Mouse (Mus musculus) midbrain, embryonic 14.5 days (tissue): Measurements from ENCODE around the gene Gm11172. TPM values are rescaled to one million over a fixed set of nuclear protein-coding genes. Genes with fewer than 3 reads are reported as not detected.

Experiments used
- ATAC-seq: fragments of 200-750 bp; cut with Nextera tagmentation; 2 replicates; pipeline ENCODE4 v1.8.0; 2017; ENCODE audit warnings: moderate number of reproducible peaks, moderate library complexity; ENCODE audit not compliant: low FRiP score, low TSS enrichment
- DNase-seq: peaks from one replicate; pipeline ENCODE4 v3.0.0-alpha.2; 2015
- H3K27ac ChIP-seq: fragments of 300-500 bp; sonication (generic); replicated peaks from 2 replicates; pipeline ENCODE4 v1.5.1; 2014; ENCODE audit warnings: mild to moderate bottlenecking, low read depth, low read length, moderate library complexity
- H3K27me3 ChIP-seq: fragments of 300-500 bp; sonication (generic); 2 replicates; pipeline ENCODE4 v1.6.1; 2014; ENCODE audit warnings: low read length, control low read depth, mixed read lengths; ENCODE audit not compliant: control insufficient read depth, insufficient read depth
- H3K36me3 ChIP-seq: fragments of 300-500 bp; sonication (generic); 2 replicates; pipeline ENCODE4 v1.6.1; 2014; ENCODE audit warnings: low read length, control low read depth; ENCODE audit not compliant: control insufficient read depth, insufficient read depth
- H3K4me1 ChIP-seq: fragments of 300-500 bp; sonication (generic); 2 replicates; pipeline ENCODE4 v1.6.1; 2014; ENCODE audit warnings: mild to moderate bottlenecking, antibody characterized with exemption, low read length, control low read depth; ENCODE audit not compliant: control insufficient read depth, insufficient read depth
- H3K4me2 ChIP-seq: fragments of 300-500 bp; sonication (generic); 2 replicates; pipeline ENCODE4 v1.6.1; 2014; ENCODE audit warnings: mild to moderate bottlenecking, low read length, moderate library complexity
- H3K4me3 ChIP-seq: fragments of 300-500 bp; sonication (generic); replicated peaks from 2 replicates; pipeline ENCODE4 v1.5.1; 2014; ENCODE audit warnings: low read depth, low read length
- H3K9ac ChIP-seq: fragments of 300-500 bp; sonication (generic); replicated peaks from 2 replicates; pipeline ENCODE4 v1.6.1; 2014; ENCODE audit warnings: mild to moderate bottlenecking, low read length, moderate library complexity
- H3K9me3 ChIP-seq: fragments of 300-500 bp; sonication (generic); 2 replicates; pipeline ENCODE4 v1.6.1; 2016; ENCODE audit warnings: low read length, control low read depth, mixed read lengths; ENCODE audit not compliant: control insufficient read depth
- WGBS: fragments of 180-500 bp; shearing (Covaris S2); extraction: QIAGEN DNeasy Blood & Tissue Kit; methylation state at CpG from one replicate; pipeline ENCODE4 v1.1.7; 2014; 5-methylcytosine and 5-hydroxymethylcytosine counted together
- polyA plus RNA-seq: library from polyadenylated mRNA; unstranded; fragments of >200 nt; fragmentation: Nextera tagmentation; extraction: Ambion mirVana; gene quantifications from 2 replicates; pipeline ENCODE4 v1.2.1, GENCODE M21; 2014

Gm11172 gene
- polyA plus RNA-seq, 1 experiment from 2014 or later = not detected

DNA sequence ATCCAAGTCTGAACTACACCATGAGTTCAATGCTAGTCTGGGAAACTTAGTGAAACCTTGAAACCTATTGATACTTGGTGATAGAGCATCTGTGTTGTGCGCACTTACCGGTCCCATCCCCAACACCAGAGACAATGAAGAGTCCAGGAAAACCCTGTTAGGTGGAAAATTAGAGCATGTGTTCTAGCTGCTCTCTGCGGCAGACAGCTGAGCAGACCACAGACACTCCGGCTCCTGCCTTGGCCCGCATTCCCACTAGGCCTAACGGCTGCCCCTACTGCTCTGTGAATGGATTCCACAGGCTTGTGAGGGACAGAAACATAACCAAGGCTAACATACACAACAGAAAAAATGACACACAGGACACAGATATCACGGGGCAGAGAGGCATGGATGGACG lies 39.2 kb upstream of the Gm11172 start:
- 88% methylated on average over 8 of the region's 8 CpGs for WGBS
- no peak for DNase-seq

DNA sequence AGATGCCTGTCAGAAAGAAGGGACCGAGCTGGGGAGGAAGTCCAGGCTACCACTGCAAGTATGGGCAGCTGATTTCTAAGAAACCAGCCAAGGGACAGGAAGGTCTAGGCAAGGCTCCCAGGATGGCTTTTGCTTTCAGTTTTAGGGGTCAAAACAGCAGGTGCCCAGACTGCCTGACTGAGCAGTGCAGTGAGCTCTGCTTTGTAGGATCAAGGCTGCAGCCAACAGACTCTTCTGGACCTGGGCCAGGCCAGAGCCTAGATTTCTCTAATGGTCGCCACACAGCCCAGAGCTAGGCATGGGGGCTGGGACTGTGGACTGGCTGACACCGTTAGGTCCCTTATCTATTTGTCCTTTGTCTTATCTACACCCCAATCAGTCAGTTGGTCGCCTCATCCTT lies 38.0 kb upstream of the Gm11172 start:
- H3K9me3 ChIP-seq = no peaks in the 10 kb centered on the region
- H3K4me2 ChIP-seq = no peak overlapping the region
- H3K27me3 ChIP-seq = no peaks in the 10 kb centered on the region
- no peak overlapping the region for H3K4me3 ChIP-seq
- no peak overlapping the region for H3K9ac ChIP-seq
- 72% methylated on average over 4 of the region's 4 CpGs for WGBS
- no peak for DNase-seq
- H3K36me3 ChIP-seq = no peaks in the 10 kb centered on the region
- no peak for ATAC-seq
- H3K27ac ChIP-seq = no peak overlapping the region
- H3K4me1 ChIP-seq = no peaks in the 10 kb centered on the region

More for the DNA sequence above, 39.2 kb upstream of the Gm11172 start:
- Histone ChIP-seq H3K27ac (no peak overlapping the region), H3K27me3 (no peaks in the 10 kb centered on the region), H3K36me3 (no peaks in the 10 kb centered on the region), H3K9me3 (no peaks in the 10 kb centered on the region), H3K9ac (no peak overlapping the region), H3K4me3 (no peak overlapping the region), H3K4me1 (no peaks in the 10 kb centered on the region), H3K4me2 (no peak overlapping the region)
- no peak for ATAC-seq

DNA sequence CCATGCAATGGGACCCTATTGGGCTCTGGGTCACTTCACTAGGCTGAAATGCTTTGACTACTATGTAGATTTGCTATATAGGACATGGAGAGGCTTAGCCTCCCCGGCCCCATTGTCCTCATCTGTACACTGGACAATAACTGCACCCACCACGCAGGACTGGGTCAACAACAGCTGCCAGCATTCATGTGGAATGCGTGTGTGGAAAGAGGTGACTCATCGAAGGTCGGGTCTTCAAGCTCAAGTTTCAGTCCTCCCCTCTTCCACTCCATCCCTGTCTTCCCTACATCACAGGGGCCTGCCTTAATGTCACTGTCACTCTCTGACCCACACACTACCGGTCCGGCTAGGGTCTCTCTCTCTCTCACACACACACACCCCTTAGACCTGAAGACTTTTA lies 36.4 kb upstream of the Gm11172 start:
- H3K4me2 ChIP-seq = no peak overlapping the region
- ATAC-seq (no peak), DNase-seq (no peak)
- no peak overlapping the region for H3K27ac ChIP-seq
- no peak overlapping the region for H3K4me3 ChIP-seq
- H3K4me1 ChIP-seq = no peaks in the 10 kb centered on the region
- no peak overlapping the region for H3K9ac ChIP-seq
- H3K9me3 ChIP-seq = no peaks in the 10 kb centered on the region
- 75% methylated on average over 7 of the region's 7 CpGs for WGBS
- H3K27me3 ChIP-seq = no peaks in the 10 kb centered on the region
- no peaks in the 10 kb centered on the region for H3K36me3 ChIP-seq

DNA sequence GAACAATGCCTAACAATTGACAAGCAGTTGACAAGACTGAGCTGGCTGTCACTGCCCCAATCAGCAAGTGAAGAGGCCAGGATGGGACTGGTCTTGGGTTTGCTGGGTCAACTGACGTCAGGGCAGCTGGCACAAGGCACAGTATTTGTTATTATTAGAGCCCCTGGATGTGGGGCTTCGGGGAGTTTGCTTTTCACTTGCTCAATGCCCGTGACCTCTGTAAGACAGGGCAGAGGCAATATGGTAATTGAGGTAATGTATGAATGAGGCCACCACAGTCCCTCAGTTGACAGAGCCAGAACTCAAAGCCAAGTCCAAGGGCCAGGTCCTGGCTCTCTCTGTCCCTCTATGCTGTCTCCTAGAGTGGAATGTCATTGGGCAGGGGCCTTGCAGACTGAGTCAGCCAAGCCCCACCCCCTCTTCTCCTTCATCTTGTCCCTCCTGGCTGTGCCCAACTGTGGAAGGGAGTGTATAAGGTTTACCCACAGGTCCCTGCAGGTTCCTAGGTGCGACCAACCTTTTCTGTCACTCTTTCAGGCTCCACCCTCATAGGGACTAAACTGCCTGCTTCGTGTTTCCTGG lies 35.0 kb upstream of the Gm11172 start:
- 62% methylated on average over 5 of the region's 5 CpGs for WGBS
- no peak overlapping the region for H3K4me2 ChIP-seq
- ATAC-seq = no peak

DNA sequence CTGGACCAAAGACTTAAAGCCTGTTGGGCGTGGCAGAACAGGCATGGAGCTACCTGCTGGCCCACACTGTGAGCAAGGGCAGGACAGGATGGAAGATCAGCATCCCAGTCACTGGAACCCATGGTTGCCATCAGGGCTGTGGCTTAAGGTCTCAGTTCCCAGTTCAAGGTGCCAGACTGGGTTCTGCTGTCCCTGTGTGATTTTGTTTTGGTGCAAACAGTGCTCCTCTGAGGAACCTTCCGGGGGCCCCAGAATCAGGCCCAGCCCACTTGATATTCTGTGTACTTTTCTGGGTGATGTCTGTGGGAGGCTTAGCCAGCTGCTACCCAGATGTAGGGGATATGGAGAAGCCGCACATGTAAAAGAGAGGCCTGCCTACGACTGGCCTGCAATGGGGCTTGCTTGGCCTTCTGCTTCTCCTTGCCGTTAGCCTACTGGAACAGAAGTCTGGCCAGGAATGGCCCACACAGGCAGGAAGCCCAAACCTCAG lies 32.0 kb upstream of the Gm11172 start:
- H3K4me2 ChIP-seq = no peak overlapping the region
- WGBS = 83% methylated on average over 5 of the region's 5 CpGs
- no peak for DNase-seq
- H3K9me3 ChIP-seq = no peaks in the 10 kb centered on the region
- no peak overlapping the region for H3K9ac ChIP-seq
- no peak for ATAC-seq
- H3K27me3 ChIP-seq = peaks cover 21% of the 10 kb centered on the region
- H3K4me3 ChIP-seq = no peak overlapping the region
- no peaks in the 10 kb centered on the region for H3K36me3 ChIP-seq
- H3K27ac ChIP-seq = no peak overlapping the region
- H3K4me1 ChIP-seq = 0 out of 2 replicates have a peak, but pooled peaks cover 4% of the 10 kb centered on the region

More for the DNA sequence above, 35.0 kb upstream of the Gm11172 start:
- no peak overlapping the region for H3K4me3 ChIP-seq
- no peaks in the 10 kb centered on the region for H3K36me3 ChIP-seq
- H3K4me1 ChIP-seq = no peaks in the 10 kb centered on the region
- H3K9ac ChIP-seq = no peak overlapping the region
- no peaks in the 10 kb centered on the region for H3K9me3 ChIP-seq
- H3K27me3 ChIP-seq = peaks cover 5% of the 10 kb centered on the region; the same call in 1 of the 2 replicates
- no peak overlapping the region for H3K27ac ChIP-seq
- no peak for DNase-seq

DNA sequence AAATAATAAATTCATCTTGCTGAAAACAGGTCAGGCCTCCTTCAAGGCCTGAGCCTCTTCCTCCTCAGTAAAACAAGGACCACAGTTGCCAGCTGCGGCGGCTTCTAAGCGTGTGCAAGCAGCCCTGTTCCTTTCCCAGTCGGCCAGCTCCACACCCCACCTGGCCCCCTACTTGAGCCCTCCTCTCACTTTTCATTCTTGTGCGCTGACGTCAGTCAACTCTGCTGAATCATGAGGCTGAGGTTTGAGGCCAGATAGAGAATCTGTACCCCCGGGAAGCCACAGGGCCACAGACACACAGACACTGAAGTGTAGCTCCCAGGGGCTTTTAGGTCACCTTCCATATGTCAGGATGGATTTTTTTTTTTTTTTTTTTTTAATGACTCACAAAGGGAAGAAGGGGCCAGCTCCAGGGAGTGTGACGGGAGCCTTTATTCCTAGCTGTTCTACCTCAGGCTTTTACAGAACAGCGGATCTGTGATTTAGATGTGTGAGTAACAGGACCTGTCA lies 30.8 kb upstream of the Gm11172 start:
- no peak overlapping the region for H3K4me3 ChIP-seq
- no peak for ATAC-seq
- no peak overlapping the region for H3K4me2 ChIP-seq
- H3K4me1 ChIP-seq = peaks cover 8% of the 10 kb centered on the region; the same call in 1 of the 2 replicates
- DNase-seq = peak; percentile 14
- H3K9me3 ChIP-seq = no peaks in the 10 kb centered on the region
- H3K36me3 ChIP-seq = no peaks in the 10 kb centered on the region
- H3K27ac ChIP-seq = no peak overlapping the region
- H3K27me3 ChIP-seq = peaks cover 21% of the 10 kb centered on the region
- no peak overlapping the region for H3K9ac ChIP-seq
- 39% methylated on average over 9 of the region's 9 CpGs for WGBS

DNA sequence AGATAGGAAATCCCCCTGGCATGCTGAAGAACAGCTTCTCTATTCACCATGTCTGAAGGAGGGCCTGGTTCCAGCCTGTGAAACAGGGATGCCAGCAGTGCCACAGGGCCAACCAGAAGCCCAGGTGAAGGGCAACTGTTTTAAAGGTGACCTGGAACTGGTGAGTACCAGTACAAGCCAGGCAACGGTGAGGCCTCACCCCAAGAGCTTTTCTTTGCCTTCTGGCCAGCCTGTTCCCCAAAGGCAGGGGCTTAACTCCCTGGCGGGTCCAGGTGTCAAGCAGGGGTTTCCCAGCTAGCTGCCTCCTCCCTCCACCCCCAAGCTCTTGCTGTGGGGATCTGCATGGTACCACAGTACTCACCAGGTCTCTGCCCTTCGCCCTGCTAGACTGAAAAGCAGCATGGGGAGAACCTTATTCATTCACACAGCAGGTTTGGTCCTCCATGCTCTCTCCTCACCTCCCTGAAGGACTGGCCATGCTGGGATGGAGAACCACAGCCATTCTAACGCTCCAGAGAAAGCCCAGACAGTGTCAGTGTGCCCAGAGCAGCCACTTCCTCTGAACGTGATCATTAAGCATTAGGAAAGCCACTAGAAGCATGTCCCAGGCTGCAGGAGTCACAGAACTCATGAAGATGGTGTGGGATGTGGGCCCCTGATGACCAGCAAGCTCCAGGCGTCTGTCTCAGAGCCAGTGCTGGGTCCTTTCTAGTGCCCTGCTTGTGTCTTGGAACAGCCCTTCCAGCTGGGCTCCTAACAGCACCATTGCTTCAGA lies 30.2 kb upstream of the Gm11172 start:
- 35% methylated on average over 6 of the region's 6 CpGs for WGBS
- Histone ChIP-seq H3K4me2 (no peak overlapping the region; the same call in 1 of the 2 replicates), H3K27me3 (peaks cover 21% of the 10 kb centered on the region), H3K9ac (no peak overlapping the region), H3K36me3 (no peaks in the 10 kb centered on the region), H3K27ac (no peak overlapping the region), H3K4me3 (no peak overlapping the region), H3K4me1 (peaks cover 8% of the 10 kb centered on the region; the same call in 1 of the 2 replicates), H3K9me3 (no peaks in the 10 kb centered on the region)
- no peak for DNase-seq
- no peak for ATAC-seq

DNA sequence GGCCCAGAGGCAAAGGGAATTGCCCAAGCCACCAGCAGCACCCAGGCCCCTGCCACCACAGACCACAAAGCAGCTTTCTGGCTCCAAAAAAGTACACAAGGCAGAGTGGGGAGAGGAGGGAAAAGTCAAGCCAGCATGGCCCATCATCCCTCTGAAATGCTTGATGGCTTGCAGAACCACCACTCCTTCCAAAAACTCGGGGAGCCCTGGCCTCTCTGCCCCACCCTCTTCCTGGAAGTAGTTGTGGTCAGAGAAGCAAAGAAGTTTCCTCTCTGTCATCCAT lies 29.6 kb upstream of the Gm11172 start:
- WGBS = 67% methylated on average over 1 of the region's 1 CpGs
- no peak overlapping the region for H3K9ac ChIP-seq
- H3K36me3 ChIP-seq = no peaks in the 10 kb centered on the region
- ATAC-seq = no peak
- H3K27ac ChIP-seq = no peak overlapping the region
- peaks cover 21% of the 10 kb centered on the region for H3K27me3 ChIP-seq
- H3K9me3 ChIP-seq = no peaks in the 10 kb centered on the region
- H3K4me3 ChIP-seq = no peak overlapping the region
- H3K4me1 ChIP-seq = peaks cover 8% of the 10 kb centered on the region; the same call in 1 of the 2 replicates
- H3K4me2 ChIP-seq = no peak overlapping the region; the same call in 1 of the 2 replicates
- DNase-seq = no peak
